Mouse (Mus musculus) hindlimb bud, embryonic 11.5 days (tissue): ENCODE data around the gene Gpat3.

Experiments used
- DNase-seq: peaks from one replicate; pipeline ENCODE4 v3.0.0-alpha.2; 2012; ENCODE audit warnings: low read depth, low spot score; ENCODE audit errors: extremely low spot score

Gpat3 gene

DNA sequence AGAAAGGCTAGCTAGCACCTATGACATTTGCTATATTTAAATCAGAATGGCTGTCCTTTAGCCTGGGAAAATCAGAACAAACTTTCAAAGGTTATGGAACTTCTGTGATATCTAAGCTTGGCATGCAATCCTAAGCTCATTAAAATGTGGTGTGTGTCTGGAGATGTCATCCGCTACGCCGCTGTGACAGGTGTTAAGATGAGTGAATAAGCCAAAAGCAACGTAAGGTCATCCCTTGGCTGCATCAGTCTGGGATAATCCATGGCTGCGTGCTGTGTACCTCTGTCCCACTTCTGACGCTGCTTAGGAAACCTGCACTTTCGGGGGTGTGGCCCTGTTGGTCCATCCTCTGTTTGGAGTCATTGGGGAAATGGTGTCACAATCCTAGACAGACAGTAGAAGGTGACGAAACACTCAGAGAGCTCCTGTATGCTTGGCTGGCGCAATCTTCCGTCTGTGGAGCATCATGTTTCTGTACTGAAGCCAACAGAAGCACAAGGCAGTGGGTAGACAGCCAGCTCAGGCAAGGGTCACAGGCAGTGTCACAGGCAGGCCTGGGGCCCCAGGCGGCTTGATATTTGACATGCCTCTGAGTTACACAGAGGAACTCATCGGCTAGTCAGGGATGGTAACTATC lies 15.0 kb downstream of the Gpat3 start:
- no peak for DNase-seq

DNA sequence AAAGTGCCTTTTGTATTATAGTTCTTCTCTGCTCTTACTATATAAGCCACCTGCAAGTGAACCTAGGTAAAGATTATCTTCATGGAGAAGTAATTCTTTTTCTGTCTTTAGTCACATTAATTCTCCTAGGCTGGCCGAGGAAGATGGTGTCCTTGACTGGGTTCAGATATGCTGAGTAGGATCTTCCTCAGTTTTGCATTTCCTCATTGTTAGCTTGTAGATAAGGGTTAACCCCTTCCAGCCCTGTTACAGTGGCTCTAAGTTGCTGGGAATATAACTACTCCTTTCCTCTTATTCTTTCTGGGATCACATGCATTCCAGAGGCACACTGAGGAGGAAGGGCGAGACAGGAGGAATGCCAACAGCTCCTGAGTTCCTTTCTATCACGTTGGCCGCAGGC lies 15.6 kb downstream of the Gpat3 start:
- DNase-seq, result no peak

- no peak for DNase-seq
These were observed 16.3 kb downstream of the Gpat3 start for GRCm38 (mm10) chr5:100861811-100862210.

DNA sequence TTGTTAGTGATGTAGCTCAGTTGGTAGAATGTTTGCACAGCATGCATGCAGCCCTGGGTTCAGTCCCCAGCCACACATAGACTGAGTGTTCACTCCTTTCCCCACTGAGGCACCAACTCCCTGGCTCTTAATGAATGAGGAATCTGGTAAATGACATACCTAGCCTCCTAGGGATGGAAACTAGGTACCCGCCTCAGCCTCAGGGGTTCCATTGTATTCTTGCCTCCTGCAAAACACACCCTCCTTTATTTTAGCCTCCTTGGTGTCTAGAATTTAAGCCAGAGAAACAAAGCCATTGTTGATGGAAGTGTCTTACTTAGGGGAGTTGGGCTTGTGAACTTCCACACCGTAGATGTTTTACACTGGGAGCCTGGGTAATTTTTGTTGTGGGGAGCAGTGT lies 17.6 kb downstream of the Gpat3 start:
- DNase-seq, result no peak

- DNase-seq, result no peak
These were observed 18.9 kb downstream of the Gpat3 start for GRCm38 (mm10) chr5:100864438-100864837.

GRCm38 (mm10) chr5:100866183-100866582 lies 20.7 kb downstream of the Gpat3 start:
- no peak for DNase-seq

- DNase-seq, result no peak
These were observed 23.8 kb downstream of the Gpat3 start for GRCm38 (mm10) chr5:100869197-100869895.

GRCm38 (mm10) chr5:100871987-100872386 lies 26.5 kb downstream of the Gpat3 start:
- DNase-seq, result no peak

DNA sequence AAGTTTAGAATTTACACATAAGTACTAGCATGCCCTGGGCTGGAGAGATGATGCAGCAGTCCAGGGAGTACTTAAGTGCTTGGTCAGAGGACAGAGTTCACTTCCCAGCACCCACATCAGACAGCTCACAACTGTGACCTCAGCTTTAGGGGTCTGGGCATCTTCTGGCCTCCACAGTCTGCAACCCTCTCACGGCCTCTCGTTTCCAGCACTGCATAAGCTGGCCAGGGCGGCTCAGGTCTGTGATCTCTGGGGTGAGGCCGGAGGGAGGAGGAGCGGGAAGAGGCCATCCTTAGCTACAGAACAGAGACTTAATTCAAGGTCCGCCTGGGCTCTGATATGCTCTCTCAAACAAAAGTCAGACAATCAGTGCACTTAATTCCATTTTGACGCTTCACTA lies 29.2 kb downstream of the Gpat3 start:
- DNase-seq, result no peak

- DNase-seq, result no peak
These were observed 29.7 kb downstream of the Gpat3 start for GRCm38 (mm10) chr5:100875180-100875579.

GRCm38 (mm10) chr5:100877021-100877420 lies 31.5 kb downstream of the Gpat3 start:
- DNase-seq, result no peak

- no peak for DNase-seq
These were observed 39.7 kb downstream of the Gpat3 start for GRCm38 (mm10) chr5:100885216-100885615.

DNA sequence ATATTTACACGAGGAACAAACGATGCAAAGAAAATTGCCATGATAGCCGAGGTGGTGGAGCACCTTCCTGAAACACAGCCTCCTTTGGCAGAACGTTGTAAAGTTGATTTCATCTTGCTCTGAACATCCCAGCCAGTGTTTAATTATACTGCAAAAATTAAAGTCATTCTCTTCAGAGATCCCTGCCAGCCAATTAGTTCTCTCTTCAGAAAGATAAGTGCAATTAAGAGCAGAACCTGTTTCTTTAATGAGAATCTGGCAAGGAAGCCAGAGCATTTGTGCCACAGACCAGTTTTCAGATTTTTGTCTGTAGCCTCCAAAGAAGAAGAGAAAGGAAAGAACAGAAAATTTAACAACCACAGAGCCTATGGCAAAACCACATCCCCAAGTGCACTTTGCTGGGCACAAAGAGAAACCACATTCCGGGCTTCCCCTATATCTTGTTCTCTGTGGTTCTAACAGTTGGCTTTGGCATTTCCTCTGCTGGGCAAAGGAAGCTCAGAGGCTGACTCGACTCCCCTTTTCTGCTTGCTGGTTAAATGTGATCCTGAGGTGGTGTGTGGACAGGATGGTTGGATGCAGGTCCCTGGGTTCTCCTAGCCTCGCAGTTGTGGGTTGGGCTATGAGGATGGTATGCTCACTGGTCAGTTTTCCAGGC lies 40.9 kb downstream of the Gpat3 start:
- DNase-seq, result no peak

DNA sequence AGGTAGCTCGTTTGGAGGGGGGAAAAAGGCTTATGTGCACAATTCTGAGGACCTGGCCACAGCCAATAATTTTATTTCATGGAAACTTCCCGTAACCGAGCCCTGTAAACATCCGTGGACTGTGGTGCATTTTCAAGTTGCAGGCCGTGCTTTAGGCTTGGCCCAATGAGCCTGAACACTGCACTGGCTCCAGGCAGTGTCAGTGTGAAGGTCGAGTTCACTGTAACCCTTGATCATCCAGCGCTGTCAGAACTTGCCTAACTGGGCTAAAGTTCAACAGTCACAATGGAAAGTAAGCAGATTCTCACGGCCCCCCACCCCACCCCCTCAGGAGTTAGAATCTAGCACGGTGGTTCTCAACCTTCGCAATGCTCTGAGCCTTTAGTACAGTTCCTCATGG lies 50.7 kb downstream of the Gpat3 start:
- DNase-seq, result no peak

DNA sequence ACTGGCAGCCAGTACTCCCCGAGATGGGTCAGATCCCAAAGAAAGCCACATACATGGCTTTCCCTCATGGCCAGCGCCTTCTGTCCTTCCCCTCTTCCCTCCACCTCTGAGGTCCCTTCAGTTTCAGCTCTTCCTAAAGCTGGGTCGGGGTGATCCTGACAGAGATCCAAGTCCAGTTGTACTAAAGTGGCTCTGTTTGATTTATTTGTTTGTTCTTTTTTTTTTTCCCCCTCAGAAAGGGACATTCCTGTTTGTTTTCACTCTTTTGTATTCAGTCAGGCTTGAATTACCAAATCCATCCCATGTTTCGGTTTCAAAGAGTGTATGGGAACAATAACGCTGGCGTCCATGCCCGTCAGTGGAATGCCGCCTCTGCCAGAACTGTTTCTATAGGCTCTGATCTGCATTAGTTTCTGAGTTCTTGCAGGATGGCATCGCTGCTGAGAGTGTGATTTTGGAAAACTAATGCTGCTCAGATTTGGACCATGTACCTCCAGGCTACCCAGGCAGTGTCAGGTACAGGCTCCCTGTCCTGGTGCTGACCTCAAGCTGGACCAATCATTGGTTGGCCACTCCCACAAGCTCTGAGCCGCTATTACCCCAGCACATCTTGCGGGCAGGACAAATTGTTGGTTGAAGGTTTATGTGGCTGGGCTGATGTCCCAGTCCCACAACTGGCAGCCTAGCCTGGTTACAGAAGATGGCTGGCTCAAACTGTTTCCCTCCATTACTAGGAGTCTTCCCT lies 54.4 kb downstream of the Gpat3 start:
- DNase-seq, result no peak

DNA sequence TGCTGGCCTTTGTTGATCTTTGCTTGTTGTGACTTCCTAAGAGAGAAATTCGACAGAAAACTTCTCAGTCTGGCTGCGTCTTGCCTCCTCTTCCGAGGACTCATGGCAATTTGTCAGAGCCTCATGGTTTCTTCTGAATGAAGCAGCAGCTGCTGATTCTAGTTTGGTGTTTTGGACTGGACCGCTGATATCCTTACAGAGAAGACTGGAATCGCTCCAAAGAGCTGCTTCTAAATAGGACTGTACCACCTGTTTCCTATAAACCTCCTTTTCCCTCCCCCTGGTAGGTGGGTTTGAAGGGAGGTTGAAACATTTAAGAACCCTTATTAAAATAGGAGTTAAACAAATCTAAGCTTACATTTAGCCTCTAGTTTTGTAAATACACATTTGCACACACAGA lies 55.5 kb downstream of the Gpat3 start:
- DNase-seq, result no peak

DNA sequence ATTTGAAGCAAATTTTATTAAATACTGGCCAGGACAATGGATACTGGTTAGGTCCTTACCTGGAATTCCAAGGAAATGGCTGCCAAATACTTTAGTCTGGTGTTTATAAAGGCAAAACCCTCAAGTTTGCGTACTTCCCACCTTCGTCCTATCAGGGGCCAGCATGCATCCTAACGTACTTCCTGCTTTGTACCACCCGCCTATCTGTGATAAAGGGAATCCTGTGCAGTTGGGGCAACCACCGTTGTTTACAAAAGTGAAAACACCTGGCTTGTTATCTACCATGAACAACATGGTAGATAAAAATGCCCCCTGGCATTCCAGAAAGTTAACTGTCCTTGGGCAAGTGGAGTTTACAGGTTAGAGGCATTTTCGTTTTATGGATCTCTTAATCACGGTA lies 63.0 kb downstream of the Gpat3 start:
- DNase-seq, result no peak

- DNase-seq, result no peak
These were observed 63.4 kb downstream of the Gpat3 start for GRCm38 (mm10) chr5:100908901-100909300.

DNA sequence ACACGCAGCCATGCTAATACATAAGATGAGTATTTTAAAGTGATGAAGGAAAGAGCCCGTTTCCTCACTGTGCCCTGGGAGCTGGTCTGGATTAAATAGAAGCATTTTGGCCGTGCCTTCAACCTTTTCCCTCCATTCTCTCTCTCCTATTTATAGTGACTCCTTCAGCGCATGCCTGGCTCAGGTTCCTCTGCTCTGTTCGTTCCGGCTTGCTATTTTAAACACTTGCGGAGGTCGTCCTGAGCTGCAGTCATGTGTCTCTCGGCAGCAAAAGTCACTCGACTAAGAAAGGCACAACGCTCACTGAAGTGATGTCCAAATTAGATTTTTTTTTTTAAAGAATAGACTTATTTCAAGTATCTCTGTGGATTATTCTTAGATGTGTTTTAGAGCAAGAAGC lies 64.2 kb downstream of the Gpat3 start:
- DNase-seq, result no peak

GRCm38 (mm10) chr5:100911502-100912097 lies 66.1 kb downstream of the Gpat3 start:
- DNase-seq, result no peak

GRCm38 (mm10) chr5:100912366-100912765 lies 66.9 kb downstream of the Gpat3 start:
- no peak for DNase-seq
